Mouse (Mus musculus): ENCODE data around the gene Pgls.

GRCm38 (mm10) chr8:71631897-71632296 is 39.9 kb downstream of the Pgls start:
- TF ChIP-seq CTCF (IDR thresholded peaks at IDR 0.05) (no peak), EP300 (IDR thresholded peaks at IDR 0.05) (no peak)
